In the genomic region with DNA sequence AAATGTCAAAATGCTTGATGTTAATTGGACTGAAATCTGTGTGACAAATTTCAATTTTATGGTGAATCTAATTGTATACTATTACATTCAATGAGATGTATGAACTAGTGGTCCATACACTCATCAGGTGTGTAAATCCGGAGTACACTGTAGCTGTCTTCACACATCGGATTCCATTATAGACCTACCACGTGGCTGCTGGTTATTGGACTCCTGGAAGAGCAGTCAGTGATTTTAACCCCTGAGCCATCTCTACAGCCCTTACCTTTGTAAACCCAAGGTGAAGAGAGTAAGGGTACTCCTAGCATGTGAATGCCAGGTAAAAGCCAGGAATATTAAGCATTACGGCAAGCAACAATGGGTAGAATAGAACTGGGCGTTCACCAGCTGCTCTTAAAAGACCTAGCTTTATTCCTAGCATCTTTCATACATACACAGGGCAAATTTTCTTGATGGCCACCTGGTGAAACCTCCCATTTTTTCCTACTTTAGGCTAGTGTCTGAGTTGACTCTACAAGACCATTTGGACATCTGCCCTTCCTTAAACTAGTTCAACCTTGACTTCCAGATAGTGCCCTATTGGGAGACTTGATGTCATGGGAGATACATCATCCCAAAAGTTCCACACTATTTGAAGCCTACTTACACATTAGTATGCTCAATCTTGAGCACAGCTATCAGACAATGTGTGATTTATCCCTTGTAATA, we compare ENCODE assay signal across 8 mouse cellular contexts. TPM values are rescaled to one million over a fixed set of nuclear protein-coding genes. Genes with fewer than 3 reads are reported as not detected.
DNase-seq lines count a peak whose midpoint lies in the region; ATAC-seq and TF ChIP-seq lines count a peak whose summit lies in the region.

No protein-coding gene starts in this region.

- peak; percentile 58; the same call in 1 of the 2 replicates for ATAC-seq in hindbrain, embryonic 13.5 days (ENCODE audit: low FRiP score)
- peak; percentile 55 for ATAC-seq in midbrain, embryonic 12.5 days (ENCODE audit: low FRiP score, low read depth)

- peak in 1 of 2 experiments; percentile 78; a peak in 2 of 4 replicates for TF ChIP-seq POLR2A in MEL (IDR thresholded peaks at IDR 0.05; ENCODE audit: control insufficient read depth in 1 of 2, insufficient read depth in 1 of 2, low read depth in 1 of 2, low read length in 2 of 2, poor library complexity in 1 of 2)

- no peak overlapping the region for H3K4me3 ChIP-seq in MEL (ENCODE audit: control insufficient read depth in 1 of 2, insufficient read depth in 1 of 2, low read depth in 2 of 2, low read length in 2 of 2)
- no peak overlapping the region for H3K4me3 ChIP-seq in hindbrain, embryonic 13.5 days
- no peak overlapping the region for H3K4me3 ChIP-seq in midbrain, embryonic 12.5 days

- H3K4me1 ChIP-seq in MEL (ENCODE audit: control insufficient read depth in 1 of 2, insufficient read depth in 2 of 2, low read length in 2 of 2), result no peaks in the 10 kb centered on the region
- H3K4me1 ChIP-seq in hindbrain, embryonic 13.5 days (replicated peaks), result peaks cover 10% of the 10 kb centered on the region
- peaks cover 8% of the 10 kb centered on the region; the same call in 1 of the 2 replicates for H3K4me1 ChIP-seq in midbrain, embryonic 12.5 days

- no peak for TF ChIP-seq RAD21 in MEL (IDR thresholded peaks at IDR 0.05; ENCODE audit: low read depth, low read length)

- peaks cover 32 to 38% of the 10 kb centered on the region in 2 experiments for H3K36me3 ChIP-seq in MEL (ENCODE audit: control insufficient read depth in 1 of 2, insufficient read depth in 2 of 2, low read length in 2 of 2)
- peaks cover 56% of the 10 kb centered on the region for H3K36me3 ChIP-seq in hindbrain, embryonic 13.5 days
- H3K36me3 ChIP-seq in midbrain, embryonic 12.5 days, result peaks cover 56% of the 10 kb centered on the region

- 43% methylated on average over 5 of the region's 5 CpGs for whole genome bisulfite sequencing in hindbrain, embryonic 13.5 days
- 48% methylated on average over 5 of the region's 5 CpGs for WGBS in midbrain, embryonic 12.5 days

- peak; percentile 21 for DNase-seq in adrenal gland, adult 2 months
- no peak for DNase-seq in adrenal gland, postnatal 25 days
- DNase-seq in MEL (ENCODE audit: low read depth, low spot score), result peak; percentile 66
- DNase-seq in right cerebral cortex, postnatal 14 days, result no peak
- DNase-seq in thymus, postnatal 36 days, result no peak
- DNase-seq in ovary, adult 18-20 months (ENCODE audit: low spot score), result no peak

- H3K79me2 ChIP-seq in MEL (ENCODE audit: control insufficient read depth, insufficient read depth, low read length, poor library complexity), result peaks cover 3% of the 10 kb centered on the region; the same call in 1 of the 2 replicates

- TF ChIP-seq EP300 in MEL (IDR thresholded peaks at IDR 0.05; ENCODE audit: low read depth in 1 of 2, low read length in 2 of 2), result no peak

- no peaks in the 10 kb centered on the region for H3K27me3 ChIP-seq in MEL (ENCODE audit: control insufficient read depth in 1 of 2, insufficient read depth in 2 of 2, low read length in 2 of 2)
- H3K27me3 ChIP-seq in hindbrain, embryonic 13.5 days, result no peaks in the 10 kb centered on the region
- no peaks in the 10 kb centered on the region for H3K27me3 ChIP-seq in midbrain, embryonic 12.5 days

- H3K9ac ChIP-seq in MEL (ENCODE audit: control insufficient read depth, low read depth, low read length, poor library complexity, severe bottlenecking), result no peak overlapping the region
- no peak overlapping the region for H3K9ac ChIP-seq in hindbrain, embryonic 13.5 days
- no peak overlapping the region for H3K9ac ChIP-seq in midbrain, embryonic 12.5 days (replicated peaks)

- H3K9me3 ChIP-seq in MEL (replicated peaks; ENCODE audit: insufficient read depth, low read length), result no peaks in the 10 kb centered on the region
- no peaks in the 10 kb centered on the region for H3K9me3 ChIP-seq in hindbrain, embryonic 13.5 days
- no peaks in the 10 kb centered on the region for H3K9me3 ChIP-seq in midbrain, embryonic 12.5 days

- TF ChIP-seq CTCF in MEL (IDR thresholded peaks at IDR 0.05 in 2 of 3, conservative IDR thresholded peaks at IDR 0.05 in 1 of 3; ENCODE audit: control insufficient read depth in 1 of 3, insufficient read depth in 1 of 3, low read depth in 2 of 3, low read length in 3 of 3, poor library complexity in 1 of 3, severe bottlenecking in 1 of 3), result no peak

- H3K4me2 ChIP-seq in hindbrain, embryonic 13.5 days, result no peak overlapping the region
- H3K4me2 ChIP-seq in midbrain, embryonic 12.5 days (replicated peaks), result no peak overlapping the region

- no peak overlapping the region for H3K27ac ChIP-seq in MEL (ENCODE audit: control insufficient read depth, low read depth, low read length)
- no peak overlapping the region for H3K27ac ChIP-seq in hindbrain, embryonic 13.5 days
- H3K27ac ChIP-seq in midbrain, embryonic 12.5 days (replicated peaks), result no peak overlapping the region

TF ChIP-seq in MEL, 35 proteins besides CTCF, POLR2A, EP300 and RAD21 (continues in another document):
- TF ChIP-seq TCF12 (IDR thresholded peaks at IDR 0.05; ENCODE audit: low read depth, low read length) (no peak), POLR2AphosphoS2 (IDR thresholded peaks at IDR 0.05; ENCODE audit: low read length) (peak; percentile 70), POLR2AphosphoS5 (IDR thresholded peaks at IDR 0.05; ENCODE audit: borderline replicate concordance, low read depth, low read length) (peak; percentile 67; the same call in 1 of the 2 replicates), GATA1 (IDR thresholded peaks at IDR 0.05; ENCODE audit: low read depth, low read length) (no peak), MXI1 (IDR thresholded peaks at IDR 0.05; ENCODE audit: low read depth, low read length) (no peak), E2F4 (IDR thresholded peaks at IDR 0.05; ENCODE audit: borderline replicate concordance, low read depth, low read length) (no peak), MAZ (IDR thresholded peaks at IDR 0.05; ENCODE audit: low read depth, low read length) (no peak), RCOR1 (IDR thresholded peaks at IDR 0.05; ENCODE audit: low read depth, low read length) (no peak; the same call in 1 of the 2 replicates), ZC3H11A (IDR thresholded peaks at IDR 0.05; ENCODE audit: low read depth, low read length) (no peak), MEF2A (IDR thresholded peaks at IDR 0.05; ENCODE audit: extremely low read depth, insufficient replicate concordance, low read depth, low read length, poor library complexity, severe bottlenecking) (no peak), BHLHE40 (IDR thresholded peaks at IDR 0.05; ENCODE audit: borderline replicate concordance, low read depth, low read length) (no peak), SIN3A (IDR thresholded peaks at IDR 0.05; ENCODE audit: low read length) (no peak), ZNF384 (IDR thresholded peaks at IDR 0.05; ENCODE audit: low read depth, low read length) (no peak), MAFK (IDR thresholded peaks at IDR 0.05; ENCODE audit: borderline replicate concordance, low read depth, low read length) (no peak), MAX (IDR thresholded peaks at IDR 0.05; ENCODE audit: low read length) (no peak), SMC3 (IDR thresholded peaks at IDR 0.05; ENCODE audit: low read depth, low read length) (peak; percentile 2; the same call in 1 of the 2 replicates), JUND (IDR thresholded peaks at IDR 0.05; ENCODE audit: low read depth, low read length) (peak; percentile 11; the same call in 1 of the 2 replicates), UBTF (IDR thresholded peaks at IDR 0.05; ENCODE audit: borderline replicate concordance, insufficient read depth, low read depth, low read length) (no peak), USF2 (IDR thresholded peaks at IDR 0.05; ENCODE audit: borderline replicate concordance in 1 of 2, insufficient read depth in 1 of 2, low read depth in 1 of 2, low read length in 2 of 2) (no peak), ZKSCAN1 (IDR thresholded peaks at IDR 0.05; ENCODE audit: low read depth, low read length) (no peak), CHD2 (IDR thresholded peaks at IDR 0.05; ENCODE audit: low read length) (no peak), ETS1 (IDR thresholded peaks at IDR 0.05; ENCODE audit: low read depth, low read length) (0 out of 2 replicates have a peak, but pooled peaks have one; percentile 1), ELF1 (IDR thresholded peaks at IDR 0.05; ENCODE audit: low read depth, low read length) (no peak), GABPA (IDR thresholded peaks at IDR 0.05; ENCODE audit: low read depth, low read length) (no peak)

RNA-seq across cellular contexts. Expression of gene Hnrnpa2b1, which starts 10.2 kb away (rescaled TPM):
- total RNA-seq in adrenal gland, adult 2 months (2021), result 100 to 1,000 TPM; 435 to 575 TPM
- polyA plus RNA-seq in adrenal gland, adult 2 months (2012; rRNA removed), result 35.2 and 41.0 TPM in 2 replicates
- total RNA-seq in adrenal gland, postnatal 25 days (2021), result 735 and 846 TPM in 2 replicates
- 635 and 657 TPM in 2 replicates for total RNA-seq in MEL (2012; rRNA removed)
- 1,000 to 10,000 TPM; 1,226 to 1,710 TPM for polyA plus RNA-seq in MEL (2012; ENCODE audit: insufficient read depth in 1 of 2, insufficient read length in 2 of 2, low read depth in 1 of 2, low replicate concordance in 2 of 2, missing spikeins in 1 of 2)
- polyA plus RNA-seq in hindbrain, embryonic 13.5 days (2015; fragmentation: Nextera tagmentation; extraction: Ambion mirVana), result 1,784 and 1,810 TPM in 2 replicates
- 2,441 and 2,661 TPM in 2 replicates for polyA plus RNA-seq in midbrain, embryonic 12.5 days (2016; fragmentation: Nextera tagmentation; extraction: Ambion mirVana)

RNA-seq across cellular contexts. Expression of gene Cbx3, which starts 10.7 kb away (rescaled TPM):
- 10 to 100 TPM; 58.8 to 97.3 TPM for total RNA-seq in adrenal gland, adult 2 months (2021)
- 5.3 and 5.9 TPM in 2 replicates for polyA plus RNA-seq in adrenal gland, adult 2 months (2012; rRNA removed)
- 107 and 114 TPM in 2 replicates for total RNA-seq in adrenal gland, postnatal 25 days (2021)
- total RNA-seq in MEL (2012; rRNA removed), result 250 and 253 TPM in 2 replicates
- polyA plus RNA-seq in MEL (2012; ENCODE audit: insufficient read depth in 1 of 2, insufficient read length in 2 of 2, low read depth in 1 of 2, low replicate concordance in 2 of 2, missing spikeins in 1 of 2), result 100 to 1,000 TPM in 1 of 2 experiments, not detected in 1; 177 TPM
- 517 TPM in 2 replicates for polyA plus RNA-seq in hindbrain, embryonic 13.5 days (2015; fragmentation: Nextera tagmentation; extraction: Ambion mirVana)
- polyA plus RNA-seq in midbrain, embryonic 12.5 days (2016; fragmentation: Nextera tagmentation; extraction: Ambion mirVana), result 615 and 674 TPM in 2 replicates

RNA-seq across cellular contexts. Expression of gene Nfe2l3, which starts 27.0 kb away (rescaled TPM):
- total RNA-seq in adrenal gland, adult 2 months (2021), result under 1 TPM in 1 of 2 experiments, not detected in 1; 0.76 TPM
- 0.18 and 0.84 TPM in 2 replicates for polyA plus RNA-seq in adrenal gland, adult 2 months (2012; rRNA removed)
- 0.48 TPM in 1 of 2 replicates, not detected in the other for total RNA-seq in adrenal gland, postnatal 25 days (2021)
- 0.07 and 0.15 TPM in 2 replicates for total RNA-seq in MEL (2012; rRNA removed)
- polyA plus RNA-seq in MEL (2012; ENCODE audit: insufficient read depth in 1 of 2, insufficient read length in 2 of 2, low read depth in 1 of 2, low replicate concordance in 2 of 2, missing spikeins in 1 of 2), result under 1 TPM in 1 of 2 experiments, not detected in 1; 0.21 TPM
- polyA plus RNA-seq in hindbrain, embryonic 13.5 days (2015; fragmentation: Nextera tagmentation; extraction: Ambion mirVana), result 4.0 and 5.0 TPM in 2 replicates
- 5.4 and 5.9 TPM in 2 replicates for polyA plus RNA-seq in midbrain, embryonic 12.5 days (2016; fragmentation: Nextera tagmentation; extraction: Ambion mirVana)

Comparison
In these comparisons a context has a peak if more than half of its experiments do, and no peak if none do; other contexts are left out.
1. DNase-seq: peak in adrenal gland, adult 2 months (single experiment) and MEL (single experiment); none in adrenal gland, postnatal 25 days (single experiment), right cerebral cortex, postnatal 14 days (single experiment), thymus, postnatal 36 days (0 of 2) and ovary, adult 18-20 months (single experiment).
2. RNA of gene Hnrnpa2b1, which starts 10.2 kb away (polyA plus RNA-seq): 2,441 to 2,661 TPM in midbrain, embryonic 12.5 days, 1,784 to 1,810 TPM in hindbrain, embryonic 13.5 days and 1,226 to 1,710 TPM in MEL; 35.2 to 41.0 TPM in adrenal gland, adult 2 months; every median in the first group is over 10 times any median in the second.